Mouse (Mus musculus): ENCODE data around the gene Dnajc14. TPM values are rescaled to one million over a fixed set of nuclear protein-coding genes. Genes with fewer than 3 reads are reported as not detected.
"Not testable (repeated sequence)": the region's sequence is repeated elsewhere in the genome, so short reads cannot be mapped to it uniquely, and the experiment has no call there.

Dnajc14 gene
- total and polyA plus RNA-seq, 3 experiments = 25.3 to 33.7 (median 32.6) TPM

DNA sequence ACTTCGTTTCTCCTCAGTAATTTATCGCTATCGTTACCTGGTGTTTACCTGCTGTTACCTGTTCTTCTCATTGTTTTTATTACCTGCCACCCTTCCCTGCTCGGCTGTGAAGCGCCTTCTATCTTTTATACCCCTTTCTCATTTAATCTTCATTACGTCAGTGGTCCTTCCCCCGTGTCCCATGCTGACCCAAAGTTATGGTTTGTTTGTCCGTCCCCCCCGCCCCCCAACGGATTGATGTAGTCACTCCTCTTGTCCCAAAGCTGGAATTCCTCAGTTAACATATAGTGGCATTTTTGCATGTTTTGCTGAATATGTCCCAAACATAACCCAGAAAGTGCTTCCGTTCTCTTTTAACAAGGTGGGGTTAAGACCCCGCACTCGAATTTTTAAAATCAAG, 18.3 kb downstream of the Dnajc14 start:
- H3K36me3 ChIP-seq (replicated peaks in 1 of 2; ENCODE audit: control insufficient read depth in 1 of 2, insufficient read depth in 1 of 2, low read length in 1 of 2) = peaks cover 19 to 61% of the 10 kb centered on the region in 2 experiments
- H3K9me3 ChIP-seq (replicated peaks; ENCODE audit: low read length) = no peaks in the 10 kb centered on the region
- H3K4me1 ChIP-seq (ENCODE audit: control insufficient read depth in 1 of 2, insufficient read depth in 2 of 2) = peaks cover 0 to 28% of the 10 kb centered on the region in 2 experiments; a peak in 2 of 4 replicates
- peaks cover 52% of the 10 kb centered on the region for H3K79me2 ChIP-seq (replicated peaks; ENCODE audit: control insufficient read depth, extremely low read depth, insufficient read depth, poor library complexity, severe bottlenecking)
- H3K27ac ChIP-seq (ENCODE audit: insufficient read depth, low read depth) = peak overlapping the region; percentile 6; the same call in 1 of the 2 replicates
- in situ Hi-C loops (cut with MboI; ENCODE audit: low pct_ligation_motif_present, low pct_unique_long_range_greater_than_20kb, low sequenced_read_pairs) (loop anchor here (5.0 kb wide), 1 partner anchor 50 kb away; no protein-coding TSS in a partner anchor), dilution Hi-C loops (cut with MboI; ENCODE audit: extremely low pct_ligation_motif_present, extremely low pct_unique_long_range_greater_than_20kb, low sequenced_read_pairs) (no loop called here)
- peak overlapping the region; percentile 43 for H3K4me2 ChIP-seq (ENCODE audit: insufficient read depth, low read depth, poor library complexity, severe bottlenecking)
- no peaks in the 10 kb centered on the region for H3K27me3 ChIP-seq (replicated peaks)
- TF ChIP-seq PAX5 (IDR thresholded peaks at IDR 0.05; ENCODE audit: low read length) (no peak), SIN3A (IDR thresholded peaks at IDR 0.05; ENCODE audit: low read length) (peak; percentile 60), MXI1 (IDR thresholded peaks at IDR 0.05; ENCODE audit: low read depth, low read length) (peak; percentile 40; the same call in 1 of the 2 replicates)
- H3K4me3 ChIP-seq (replicated peaks in 1 of 3; ENCODE audit: low read depth in 2 of 3, low read length in 2 of 3, poor library complexity in 1 of 3) = peak overlapping the region; percentile 77 to 96 (median 82)
- H3K9ac ChIP-seq (ENCODE audit: insufficient read depth, low read depth) = peak overlapping the region; percentile 88
- DNase-seq (ENCODE audit: extremely low read depth) = peak; percentile 25

DNA sequence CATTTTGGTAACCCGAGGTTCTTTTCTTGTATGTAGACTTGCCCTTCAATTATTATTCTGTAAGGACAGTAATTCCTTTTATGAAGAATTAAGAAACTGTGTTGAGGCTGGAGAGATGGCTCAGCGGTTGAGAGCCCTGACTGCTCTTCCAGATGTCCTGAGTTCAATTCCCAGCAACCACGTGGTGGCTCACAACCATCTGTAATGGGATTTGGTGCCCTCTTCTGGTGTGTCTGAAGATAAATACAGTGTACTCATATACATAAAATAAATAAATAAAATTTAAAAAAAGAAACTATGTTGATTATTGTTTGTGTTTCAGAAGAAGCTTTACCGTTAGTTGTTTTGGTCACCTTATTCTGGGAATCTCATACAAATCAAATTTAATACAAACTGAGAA, 19.2 kb downstream of the Dnajc14 start:
- H3K27ac ChIP-seq (ENCODE audit: insufficient read depth, low read depth); H3K9me3 ChIP-seq (replicated peaks; ENCODE audit: low read length); H3K27me3 ChIP-seq (replicated peaks); DNase-seq (ENCODE audit: extremely low read depth); dilution Hi-C loops (cut with MboI; ENCODE audit: extremely low pct_ligation_motif_present, extremely low pct_unique_long_range_greater_than_20kb, low sequenced_read_pairs): not testable (repeated sequence)
- peaks cover 58% of the 10 kb centered on the region for H3K79me2 ChIP-seq (replicated peaks; ENCODE audit: control insufficient read depth, extremely low read depth, insufficient read depth, poor library complexity, severe bottlenecking)
- TF ChIP-seq MYC (IDR thresholded peaks at IDR 0.05; ENCODE audit: low read depth, low read length) (peak; percentile 80), MXI1 (IDR thresholded peaks at IDR 0.05; ENCODE audit: low read depth, low read length) (peak; percentile 49; the same call in 1 of the 2 replicates)
- peak overlapping the region; percentile 88; the same call in 1 of the 2 replicates for H3K9ac ChIP-seq (ENCODE audit: insufficient read depth, low read depth)
- in situ Hi-C loops (cut with MboI; ENCODE audit: low pct_ligation_motif_present, low pct_unique_long_range_greater_than_20kb, low sequenced_read_pairs) = loop anchor here (5.0 kb wide), 1 partner anchor 51 kb away; no protein-coding TSS in a partner anchor
- H3K4me2 ChIP-seq (ENCODE audit: insufficient read depth, low read depth, poor library complexity, severe bottlenecking) = peak overlapping the region; percentile 43
- peaks cover 0 to 28% of the 10 kb centered on the region in 2 experiments; a peak in 2 of 4 replicates for H3K4me1 ChIP-seq (ENCODE audit: control insufficient read depth in 1 of 2, insufficient read depth in 2 of 2)
- H3K4me3 ChIP-seq (replicated peaks in 1 of 3; ENCODE audit: low read depth in 2 of 3, low read length in 2 of 3, poor library complexity in 1 of 3) = peak overlapping the region; percentile 77 to 96 (median 82)
- H3K36me3 ChIP-seq (replicated peaks in 1 of 2; ENCODE audit: control insufficient read depth in 1 of 2, insufficient read depth in 1 of 2, low read length in 1 of 2) = peaks cover 18 to 59% of the 10 kb centered on the region in 2 experiments

DNA sequence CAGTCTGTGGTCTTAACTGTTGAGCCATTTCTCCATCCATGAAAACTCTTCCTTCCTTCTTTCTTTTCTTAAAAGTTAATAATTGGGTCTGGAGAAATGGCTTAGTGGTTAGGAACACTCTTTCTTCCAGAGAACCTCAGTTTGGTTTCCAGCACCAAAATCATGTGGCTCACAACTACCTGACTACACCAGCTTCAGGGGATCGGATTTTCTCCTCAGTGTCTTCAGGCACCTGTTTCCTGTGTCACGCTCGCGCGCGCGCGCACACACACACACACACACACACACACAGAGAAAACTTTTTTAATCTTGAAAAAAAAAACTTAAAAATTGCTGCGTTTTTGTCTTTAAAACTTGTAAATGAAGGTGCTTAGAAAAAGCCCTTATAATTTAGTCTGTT, 20.0 kb downstream of the Dnajc14 start:
- Histone ChIP-seq H3K9ac (ENCODE audit: insufficient read depth, low read depth) (no peak overlapping the region), H3K4me3 (replicated peaks in 1 of 3; ENCODE audit: low read depth in 2 of 3, low read length in 2 of 3, poor library complexity in 1 of 3) (no peak overlapping the region), H3K4me2 (ENCODE audit: insufficient read depth, low read depth, poor library complexity, severe bottlenecking) (no peak overlapping the region), H3K79me2 (replicated peaks; ENCODE audit: control insufficient read depth, extremely low read depth, insufficient read depth, poor library complexity, severe bottlenecking) (peaks cover 62% of the 10 kb centered on the region), H3K27ac (ENCODE audit: insufficient read depth, low read depth) (no peak overlapping the region), H3K9me3 (replicated peaks; ENCODE audit: low read length) (no peaks in the 10 kb centered on the region), H3K36me3 (replicated peaks in 1 of 2; ENCODE audit: control insufficient read depth in 1 of 2, insufficient read depth in 1 of 2, low read length in 1 of 2) (peaks cover 17 to 59% of the 10 kb centered on the region in 2 experiments), H3K27me3 (replicated peaks) (no peaks in the 10 kb centered on the region), H3K4me1 (ENCODE audit: control insufficient read depth in 1 of 2, insufficient read depth in 2 of 2) (peaks cover 0 to 28% of the 10 kb centered on the region in 2 experiments; a peak in 2 of 4 replicates)
- dilution Hi-C loops (cut with MboI; ENCODE audit: extremely low pct_ligation_motif_present, extremely low pct_unique_long_range_greater_than_20kb, low sequenced_read_pairs) (no loop called here), in situ Hi-C loops (cut with MboI; ENCODE audit: low pct_ligation_motif_present, low pct_unique_long_range_greater_than_20kb, low sequenced_read_pairs) (loop anchor here (5.0 kb wide), 1 partner anchor 52 kb away; no protein-coding TSS in a partner anchor)
- TF ChIP-seq ZC3H11A (IDR thresholded peaks at IDR 0.05; ENCODE audit: low read depth, low read length) (no peak), CHD2 (IDR thresholded peaks at IDR 0.05; ENCODE audit: low read length) (no peak), SIN3A (IDR thresholded peaks at IDR 0.05; ENCODE audit: low read length) (no peak), UBTF (IDR thresholded peaks at IDR 0.05; ENCODE audit: low read depth, low read length) (no peak), MXI1 (IDR thresholded peaks at IDR 0.05; ENCODE audit: low read depth, low read length) (no peak), ZNF384 (IDR thresholded peaks at IDR 0.05; ENCODE audit: low read depth, low read length) (no peak), POLR2AphosphoS2 (IDR thresholded peaks at IDR 0.05; ENCODE audit: low read depth, low read length) (no peak), CHD1 (IDR thresholded peaks at IDR 0.05; ENCODE audit: low read depth, low read length) (no peak), POLR2A (IDR thresholded peaks at IDR 0.05; ENCODE audit: low read depth, low read length) (no peak), E2F4 (IDR thresholded peaks at IDR 0.05; ENCODE audit: insufficient replicate concordance, low read depth, low read length) (no peak), PAX5 (IDR thresholded peaks at IDR 0.05; ENCODE audit: low read length) (no peak), ZMIZ1 (IDR thresholded peaks at IDR 0.05; ENCODE audit: low read depth, low read length) (no peak), EP300 (IDR thresholded peaks at IDR 0.05; ENCODE audit: low read length) (no peak), TBP (conservative IDR thresholded peaks at IDR 0.05; ENCODE audit: low read depth, low read length) (no peak), ETS1 (conservative IDR thresholded peaks at IDR 0.05; ENCODE audit: low read depth, low read length) (no peak), NELFE (IDR thresholded peaks at IDR 0.05; ENCODE audit: low read depth, low read length) (no peak), TCF12 (IDR thresholded peaks at IDR 0.05; ENCODE audit: low read depth, low read length) (no peak), IRF4 (IDR thresholded peaks at IDR 0.05; ENCODE audit: low read depth, low read length) (no peak)
- DNase-seq (ENCODE audit: extremely low read depth) = no peak
